In genomic region chr17:57062011-57062521, GRCm38 (mm10) we compare ENCODE assay signal across 8 mouse cellular contexts. TPM values are rescaled to one million over a fixed set of nuclear protein-coding genes. Genes with fewer than 3 reads are reported as not detected.
A peak's percentile ranks its signal among the peaks of the same experiment; 100 is the strongest.
DNase-seq lines count a peak whose midpoint lies in the region; ATAC-seq and TF ChIP-seq lines count a peak whose summit lies in the region.

No protein-coding gene starts in this region.

- peak overlapping the region; percentile 37 to 46 for H3K4me3 ChIP-seq in MEL (ENCODE audit: control insufficient read depth in 1 of 2, insufficient read depth in 1 of 2, low read depth in 2 of 2, low read length in 2 of 2)
- H3K4me3 ChIP-seq in heart, postnatal 0 days (ENCODE audit: low read depth, low read length) = peak overlapping the region; percentile 31
- peak overlapping the region; percentile 32 for H3K4me3 ChIP-seq in limb, embryonic 10.5 days
- peak overlapping the region; percentile 28 for H3K4me3 ChIP-seq in midbrain, embryonic 13.5 days (replicated peaks)

- ATAC-seq in heart, postnatal 0 days (ENCODE audit: insufficient read depth, low read depth) = no peak
- ATAC-seq in midbrain, embryonic 13.5 days = no peak

- H3K9ac ChIP-seq in MEL (ENCODE audit: control insufficient read depth, low read depth, low read length, poor library complexity, severe bottlenecking) = no peak overlapping the region
- no peak overlapping the region for H3K9ac ChIP-seq in heart, postnatal 0 days (replicated peaks; ENCODE audit: low read depth, low read length)
- H3K9ac ChIP-seq in midbrain, embryonic 13.5 days (replicated peaks) = peak overlapping the region; percentile 39; the same call in 1 of the 2 replicates

- 1% methylated on average over 38 of the region's 39 CpGs for WGBS in heart, postnatal 0 days
- 1% methylated on average over 39 of the region's 39 CpGs for WGBS in limb, embryonic 10.5 days
- under 1% methylated on average over 39 of the region's 39 CpGs for WGBS in midbrain, embryonic 13.5 days

- no peak overlapping the region for H3K27ac ChIP-seq in MEL (ENCODE audit: control insufficient read depth, low read depth, low read length)
- no peak overlapping the region for H3K27ac ChIP-seq in heart, postnatal 0 days (ENCODE audit: low read depth)
- no peak overlapping the region for H3K27ac ChIP-seq in limb, embryonic 10.5 days
- H3K27ac ChIP-seq in midbrain, embryonic 13.5 days = no peak overlapping the region

- no peaks in the 10 kb centered on the region for H3K27me3 ChIP-seq in MEL (ENCODE audit: control insufficient read depth in 1 of 2, insufficient read depth in 2 of 2, low read length in 2 of 2)
- peaks cover 35% of the 10 kb centered on the region for H3K27me3 ChIP-seq in heart, postnatal 0 days (ENCODE audit: control insufficient read depth, insufficient read depth, low read length)
- peaks cover 87% of the 10 kb centered on the region for H3K27me3 ChIP-seq in limb, embryonic 10.5 days (ENCODE audit: low read depth, poor library complexity, severe bottlenecking)
- peaks cover 44% of the 10 kb centered on the region for H3K27me3 ChIP-seq in midbrain, embryonic 13.5 days

- H3K4me1 ChIP-seq in MEL (ENCODE audit: control insufficient read depth in 1 of 2, insufficient read depth in 2 of 2, low read length in 2 of 2) = peaks cover 2 to 23% of the 10 kb centered on the region in 2 experiments; a peak in 3 of 4 replicates
- H3K4me1 ChIP-seq in heart, postnatal 0 days (ENCODE audit: control insufficient read depth, insufficient read depth) = peaks cover 18% of the 10 kb centered on the region
- H3K4me1 ChIP-seq in limb, embryonic 10.5 days = peaks cover 25% of the 10 kb centered on the region
- peaks cover 29% of the 10 kb centered on the region for H3K4me1 ChIP-seq in midbrain, embryonic 13.5 days (replicated peaks)

- H3K4me2 ChIP-seq in heart, postnatal 0 days (ENCODE audit: low read depth, low read length) = peak overlapping the region; percentile 59
- peak overlapping the region; percentile 52 for H3K4me2 ChIP-seq in midbrain, embryonic 13.5 days (replicated peaks)

- H3K9me3 ChIP-seq in MEL (replicated peaks; ENCODE audit: insufficient read depth, low read length) = no peaks in the 10 kb centered on the region
- H3K9me3 ChIP-seq in heart, postnatal 0 days (replicated peaks; ENCODE audit: control insufficient read depth, low read length) = no peaks in the 10 kb centered on the region
- H3K9me3 ChIP-seq in limb, embryonic 10.5 days (replicated peaks) = no peaks in the 10 kb centered on the region
- no peaks in the 10 kb centered on the region for H3K9me3 ChIP-seq in midbrain, embryonic 13.5 days

- TF ChIP-seq CTCF in MEL (IDR thresholded peaks at IDR 0.05 in 2 of 3, conservative IDR thresholded peaks at IDR 0.05 in 1 of 3; ENCODE audit: control insufficient read depth in 1 of 3, insufficient read depth in 1 of 3, low read depth in 2 of 3, low read length in 3 of 3, poor library complexity in 1 of 3, severe bottlenecking in 1 of 3) = no peak
- no peak for TF ChIP-seq CTCF in heart, postnatal 0 days (IDR thresholded peaks at IDR 0.05; ENCODE audit: low read depth)

- peaks cover 6% of the 10 kb centered on the region for H3K79me2 ChIP-seq in MEL (ENCODE audit: control insufficient read depth, insufficient read depth, low read length, poor library complexity)

- H3K36me3 ChIP-seq in MEL (ENCODE audit: control insufficient read depth in 1 of 2, insufficient read depth in 2 of 2, low read length in 2 of 2) = peaks cover 0 to 14% of the 10 kb centered on the region in 2 experiments; a peak in 2 of 4 replicates
- no peaks in the 10 kb centered on the region; the same call in 1 of the 2 replicates for H3K36me3 ChIP-seq in heart, postnatal 0 days (replicated peaks; ENCODE audit: control insufficient read depth, insufficient read depth, low read length)
- H3K36me3 ChIP-seq in limb, embryonic 10.5 days = no peaks in the 10 kb centered on the region
- H3K36me3 ChIP-seq in midbrain, embryonic 13.5 days = 0 out of 2 replicates have a peak, but pooled peaks cover 4% of the 10 kb centered on the region

- no peak for TF ChIP-seq POLR2A in MEL (IDR thresholded peaks at IDR 0.05; ENCODE audit: control insufficient read depth in 1 of 2, insufficient read depth in 1 of 2, low read depth in 1 of 2, low read length in 2 of 2, poor library complexity in 1 of 2)

- peak; percentile 32 to 55 for DNase-seq in adrenal gland, adult (ENCODE audit: inconsistent age in 2 of 2, low spot score in 1 of 2)
- DNase-seq in adrenal gland, postnatal 4 days (ENCODE audit: low spot score in 2 of 2) = no peak
- no peak for DNase-seq in MEL (ENCODE audit: low read depth, low spot score)
- DNase-seq in heart, postnatal 0 days (ENCODE audit: low spot score) = no peak
- no peak for DNase-seq in limb, embryonic 10.5 days (ENCODE audit: low spot score)
- DNase-seq in thymus, postnatal 4 days = peak; percentile 74
- no peak for DNase-seq in layer of hippocampus, adult 9-10 months (ENCODE audit: low spot score)

- no peak for TF ChIP-seq RAD21 in MEL (IDR thresholded peaks at IDR 0.05; ENCODE audit: low read depth, low read length)

- TF ChIP-seq EP300 in MEL (IDR thresholded peaks at IDR 0.05; ENCODE audit: low read depth in 1 of 2, low read length in 2 of 2) = no peak
- no peak for TF ChIP-seq EP300 in heart, postnatal 0 days (IDR thresholded peaks at IDR 0.05; ENCODE audit: low read depth)

TF ChIP-seq in MEL, 35 proteins besides CTCF, POLR2A, EP300 and RAD21:
- peak; percentile 67 for TF ChIP-seq USF1 (IDR thresholded peaks at IDR 0.05; ENCODE audit: low read depth, low read length)
- TF ChIP-seq MYC (IDR thresholded peaks at IDR 0.05; ENCODE audit: low read depth, low read length) = no peak
TF ChIP-seq in MEL: peak in this region for 1.

RNA-seq across cellular contexts. Expression of gene Slc25a23, which starts 2.4 kb away (rescaled TPM):
- 10 to 100 TPM; 80.0 to 85.9 TPM for total RNA-seq in adrenal gland, postnatal 4 days (2021)
- 4.9 and 5.9 TPM in 2 replicates for total RNA-seq in MEL (2012; rRNA removed)
- polyA plus RNA-seq in MEL (2012; ENCODE audit: insufficient read depth in 1 of 2, insufficient read length in 2 of 2, low read depth in 1 of 2, low replicate concordance in 2 of 2, missing spikeins in 1 of 2) = 10 to 100 TPM in 1 of 2 experiments, not detected in 1; 60.8 TPM
- total RNA-seq in heart, postnatal 0 days (2014; rRNA removed; ENCODE audit: low replicate concordance) = 43.9 and 47.5 TPM in 2 replicates
- polyA plus RNA-seq in heart, postnatal 0 days (2015; fragmentation: Nextera tagmentation; extraction: Ambion mirVana) = 12.3 and 13.3 TPM in 2 replicates
- 2.5 and 3.9 TPM in 2 replicates for polyA plus RNA-seq in limb, embryonic 10.5 days (2016; fragmentation: Nextera tagmentation; extraction: Ambion mirVana)
- polyA plus RNA-seq in midbrain, embryonic 13.5 days (2015; fragmentation: Nextera tagmentation; extraction: Ambion mirVana) = 24.3 and 26.9 TPM in 2 replicates

RNA-seq across cellular contexts. Expression of gene Crb3, which starts 3.2 kb away (rescaled TPM):
- 1 to 10 TPM; 2.6 to 7.3 TPM for total RNA-seq in adrenal gland, postnatal 4 days (2021)
- not detected in 2 replicates for total RNA-seq in MEL (2012; rRNA removed)
- under 1 TPM in 1 of 2 experiments, not detected in 1; 0.19 TPM for polyA plus RNA-seq in MEL (2012; ENCODE audit: insufficient read depth in 1 of 2, insufficient read length in 2 of 2, low read depth in 1 of 2, low replicate concordance in 2 of 2, missing spikeins in 1 of 2)
- 1.7 TPM in 1 of 2 replicates, not detected in the other for total RNA-seq in heart, postnatal 0 days (2014; rRNA removed; ENCODE audit: low replicate concordance)
- 0.66 and 0.77 TPM in 2 replicates for polyA plus RNA-seq in heart, postnatal 0 days (2015; fragmentation: Nextera tagmentation; extraction: Ambion mirVana)
- polyA plus RNA-seq in limb, embryonic 10.5 days (2016; fragmentation: Nextera tagmentation; extraction: Ambion mirVana) = 1.9 and 2.7 TPM in 2 replicates
- 0.73 and 1.2 TPM in 2 replicates for polyA plus RNA-seq in midbrain, embryonic 13.5 days (2015; fragmentation: Nextera tagmentation; extraction: Ambion mirVana)

RNA-seq across cellular contexts. Expression of gene Dennd1c, which starts 16.2 kb away (rescaled TPM):
- total RNA-seq in adrenal gland, postnatal 4 days (2021) = 1 to 10 TPM; 1.6 to 2.6 TPM
- total RNA-seq in MEL (2012; rRNA removed) = 3.2 and 3.8 TPM in 2 replicates
- polyA plus RNA-seq in MEL (2012; ENCODE audit: insufficient read depth in 1 of 2, insufficient read length in 2 of 2, low read depth in 1 of 2, low replicate concordance in 2 of 2, missing spikeins in 1 of 2) = 10 to 100 TPM in 1 of 2 experiments, not detected in 1; 20.7 TPM
- 0.43 and 2.1 TPM in 2 replicates for total RNA-seq in heart, postnatal 0 days (2014; rRNA removed; ENCODE audit: low replicate concordance)
- polyA plus RNA-seq in heart, postnatal 0 days (2015; fragmentation: Nextera tagmentation; extraction: Ambion mirVana) = 0.70 and 0.96 TPM in 2 replicates
- 0.66 and 0.97 TPM in 2 replicates for polyA plus RNA-seq in limb, embryonic 10.5 days (2016; fragmentation: Nextera tagmentation; extraction: Ambion mirVana)
- 3.1 and 4.5 TPM in 2 replicates for polyA plus RNA-seq in midbrain, embryonic 13.5 days (2015; fragmentation: Nextera tagmentation; extraction: Ambion mirVana)

RNA-seq across cellular contexts. Expression of gene Slc25a41, which starts 20.6 kb away (rescaled TPM):
- total RNA-seq in adrenal gland, postnatal 4 days (2021) = not detected
- total RNA-seq in MEL (2012; rRNA removed) = 0.08 and 0.13 TPM in 2 replicates
- under 1 TPM in 1 of 2 experiments, not detected in 1; 0.15 TPM for polyA plus RNA-seq in MEL (2012; ENCODE audit: insufficient read depth in 1 of 2, insufficient read length in 2 of 2, low read depth in 1 of 2, low replicate concordance in 2 of 2, missing spikeins in 1 of 2)
- total RNA-seq in heart, postnatal 0 days (2014; rRNA removed; ENCODE audit: low replicate concordance) = not detected in 2 replicates
- not detected in 2 replicates for polyA plus RNA-seq in heart, postnatal 0 days (2015; fragmentation: Nextera tagmentation; extraction: Ambion mirVana)
- polyA plus RNA-seq in limb, embryonic 10.5 days (2016; fragmentation: Nextera tagmentation; extraction: Ambion mirVana) = not detected in 2 replicates
- not detected in 2 replicates for polyA plus RNA-seq in midbrain, embryonic 13.5 days (2015; fragmentation: Nextera tagmentation; extraction: Ambion mirVana)

RNA-seq across cellular contexts. Expression of gene Tubb4a, which starts 25.5 kb away (rescaled TPM):
- 10 to 100 TPM; 15.7 to 27.3 TPM for total RNA-seq in adrenal gland, postnatal 4 days (2021)
- 0.35 and 0.62 TPM in 2 replicates for total RNA-seq in MEL (2012; rRNA removed)
- polyA plus RNA-seq in MEL (2012; ENCODE audit: insufficient read depth in 1 of 2, insufficient read length in 2 of 2, low read depth in 1 of 2, low replicate concordance in 2 of 2, missing spikeins in 1 of 2) = 1 to 10 TPM in 1 of 2 experiments, not detected in 1; 6.4 TPM
- total RNA-seq in heart, postnatal 0 days (2014; rRNA removed; ENCODE audit: low replicate concordance) = 1.3 TPM in 1 of 2 replicates, not detected in the other
- 2.8 and 3.3 TPM in 2 replicates for polyA plus RNA-seq in heart, postnatal 0 days (2015; fragmentation: Nextera tagmentation; extraction: Ambion mirVana)
- polyA plus RNA-seq in limb, embryonic 10.5 days (2016; fragmentation: Nextera tagmentation; extraction: Ambion mirVana) = 3.3 and 5.4 TPM in 2 replicates
- 307 and 321 TPM in 2 replicates for polyA plus RNA-seq in midbrain, embryonic 13.5 days (2015; fragmentation: Nextera tagmentation; extraction: Ambion mirVana)

Comparison
In these comparisons a context has a peak if more than half of its experiments do, and no peak if none do; other contexts are left out.
1. DNase-seq: peak in adrenal gland, adult (2 of 2) and thymus, postnatal 4 days (single experiment); none in adrenal gland, postnatal 4 days (0 of 2), MEL (single experiment), heart, postnatal 0 days (single experiment), limb, embryonic 10.5 days (single experiment) and layer of hippocampus, adult 9-10 months (single experiment).
2. Peak in every context shown above with its lines, with median percentiles within 50 percentile points of each other: H3K4me3 ChIP-seq.